Mouse (Mus musculus) limb, embryonic 11.5 days (tissue): Measurements from ENCODE around the gene Aldh1b1. TPM values are rescaled to one million over a fixed set of nuclear protein-coding genes. Genes with fewer than 3 reads are reported as not detected.
A peak's percentile ranks its signal among the peaks of the same experiment; 100 is the strongest.

Experiments
- ATAC-seq: fragments of 200-750 bp; cut with Nextera tagmentation; 2 replicates; pipeline ENCODE4 v1.8.0; 2017; ENCODE audit warnings: low read depth; ENCODE audit not compliant: insufficient number of reproducible peaks, low FRiP score, low TSS enrichment
- DNase-seq: peaks from one replicate; pipeline ENCODE4 v3.0.0-alpha.2; 2015; ENCODE audit warnings: low spot score
- H3K27ac ChIP-seq: fragments of 300-500 bp; sonication (generic); replicated peaks from 2 replicates; pipeline ENCODE4 v1.5.1; 2014; ENCODE audit warnings: low read depth, mild to moderate bottlenecking, low read length
- H3K27me3 ChIP-seq: fragments of 300-500 bp; sonication (generic); 2 replicates; pipeline ENCODE4 v1.6.1; 2014; ENCODE audit warnings: mild to moderate bottlenecking, low read length, mixed read lengths; ENCODE audit not compliant: control insufficient read depth, insufficient read depth
- H3K36me3 ChIP-seq: fragments of 300-500 bp; sonication (generic); 2 replicates; pipeline ENCODE4 v1.6.1; 2014; ENCODE audit warnings: mild to moderate bottlenecking, low read length, moderate library complexity, mixed read lengths; ENCODE audit not compliant: control insufficient read depth, insufficient read depth
- H3K4me1 ChIP-seq: fragments of 300-500 bp; sonication (generic); 2 replicates; pipeline ENCODE4 v1.6.1; 2014; ENCODE audit warnings: low read length, mixed read lengths; ENCODE audit not compliant: control insufficient read depth, insufficient read depth
- H3K4me2 ChIP-seq: fragments of 300-500 bp; sonication (generic); 2 replicates; pipeline ENCODE4 v1.6.1; 2014; ENCODE audit warnings: low read depth, mild to moderate bottlenecking, moderate library complexity; ENCODE audit not compliant: severe bottlenecking
- H3K4me3 ChIP-seq: fragments of 300-500 bp; sonication (generic); 2 replicates; pipeline ENCODE4 v1.5.1; 2014; ENCODE audit warnings: low read depth, low read length
- H3K9ac ChIP-seq: fragments of 300-500 bp; sonication (generic); 2 replicates; pipeline ENCODE4 v1.6.1; 2014; ENCODE audit warnings: mild to moderate bottlenecking, low read length
- H3K9me3 ChIP-seq: fragments of 300-500 bp; sonication (generic); 2 replicates; pipeline ENCODE4 v1.6.1; 2016; ENCODE audit warnings: low read length; ENCODE audit not compliant: control insufficient read depth
- WGBS: fragments of 180-500 bp; shearing (Covaris S2); extraction: QIAGEN DNeasy Blood & Tissue Kit; methylation state at CpG from one replicate; pipeline ENCODE4 v1.1.7; 2014; 5-methylcytosine and 5-hydroxymethylcytosine counted together
- polyA plus RNA-seq: library from polyadenylated mRNA; unstranded; fragments of >200 nt; fragmentation: Nextera tagmentation; extraction: Ambion mirVana; gene quantifications from 2 replicates; pipeline ENCODE4 v1.2.1, GENCODE M21; 2014

Aldh1b1 gene
- polyA plus RNA-seq, 1 experiment from 2014 or later, result 0.99 TPM

- H3K4me1 ChIP-seq, result peaks cover 30% of the 10 kb centered on the region
- no peak overlapping the region for H3K4me3 ChIP-seq
- H3K9ac ChIP-seq, result no peak overlapping the region
- ATAC-seq (no peak), DNase-seq (no peak)
- H3K27me3 ChIP-seq, result peaks cover 20% of the 10 kb centered on the region
- no peak overlapping the region for H3K4me2 ChIP-seq
- no peaks in the 10 kb centered on the region for H3K36me3 ChIP-seq
- 83% methylated on average over 4 of the region's 4 CpGs for WGBS
- no peak overlapping the region for H3K27ac ChIP-seq
- no peaks in the 10 kb centered on the region for H3K9me3 ChIP-seq
These were observed 36.2 kb upstream of the Aldh1b1 start for GRCm38 (mm10) chr4:45762600-45762999.

GRCm38 (mm10) chr4:45763288-45764140 lies 35.3 kb upstream of the Aldh1b1 start:
- Histone ChIP-seq H3K36me3 (no peaks in the 10 kb centered on the region), H3K27ac (no peak overlapping the region), H3K4me1 (peaks cover 24% of the 10 kb centered on the region), H3K27me3 (peaks cover 20% of the 10 kb centered on the region), H3K4me3 (peak overlapping the region; percentile 8; the same call in 1 of the 2 replicates), H3K9me3 (no peaks in the 10 kb centered on the region), H3K9ac (no peak overlapping the region; the same call in 1 of the 2 replicates), H3K4me2 (peak overlapping the region; percentile 35)
- ATAC-seq (no peak), DNase-seq (peak; percentile 60)
- WGBS, result 7% methylated on average over 18 of the region's 18 CpGs

- Histone ChIP-seq H3K4me2 (peak overlapping the region; percentile 35), H3K9me3 (no peaks in the 10 kb centered on the region), H3K9ac (no peak overlapping the region; the same call in 1 of the 2 replicates), H3K27ac (no peak overlapping the region), H3K36me3 (no peaks in the 10 kb centered on the region), H3K27me3 (peaks cover 20% of the 10 kb centered on the region), H3K4me1 (peaks cover 24% of the 10 kb centered on the region), H3K4me3 (peak overlapping the region; percentile 8; the same call in 1 of the 2 replicates)
- ATAC-seq, result no peak
- 7% methylated on average over 10 of the region's 10 CpGs for WGBS
- no peak for DNase-seq
These were observed 34.7 kb upstream of the Aldh1b1 start for GRCm38 (mm10) chr4:45764141-45764494.

DNA sequence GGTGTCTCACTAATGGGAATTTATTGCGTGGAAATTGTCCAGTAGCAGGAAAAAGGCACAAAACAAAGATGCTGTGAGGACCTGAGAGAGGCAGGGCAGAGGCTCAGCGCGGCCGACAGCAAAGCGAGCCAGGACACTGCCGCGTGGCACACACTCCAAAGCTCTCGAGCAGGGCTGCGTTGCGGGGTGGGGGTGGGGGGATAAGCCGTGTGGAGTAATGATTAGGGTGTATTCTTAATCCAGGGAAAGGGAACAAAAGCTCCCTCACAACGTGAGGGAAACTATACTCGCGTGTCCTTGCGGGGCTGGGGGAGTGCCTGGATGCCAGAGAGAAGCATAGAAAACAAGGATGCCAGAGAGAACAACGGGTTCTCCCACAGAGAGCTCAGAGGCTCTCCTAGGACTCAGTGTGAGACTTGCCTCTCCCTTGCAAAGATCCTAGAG lies 33.7 kb upstream of the Aldh1b1 start:
- H3K4me1 ChIP-seq, result peaks cover 24% of the 10 kb centered on the region
- H3K4me2 ChIP-seq, result peak overlapping the region; percentile 42
- H3K27ac ChIP-seq, result no peak overlapping the region
- peak overlapping the region; percentile 15; the same call in 1 of the 2 replicates for H3K4me3 ChIP-seq
- DNase-seq (no peak), ATAC-seq (no peak)
- peaks cover 20% of the 10 kb centered on the region for H3K27me3 ChIP-seq
- peak overlapping the region; percentile 40; the same call in 1 of the 2 replicates for H3K9ac ChIP-seq
- 2% methylated on average over 16 of the region's 16 CpGs for WGBS
- no peaks in the 10 kb centered on the region for H3K36me3 ChIP-seq
- no peaks in the 10 kb centered on the region for H3K9me3 ChIP-seq

DNA sequence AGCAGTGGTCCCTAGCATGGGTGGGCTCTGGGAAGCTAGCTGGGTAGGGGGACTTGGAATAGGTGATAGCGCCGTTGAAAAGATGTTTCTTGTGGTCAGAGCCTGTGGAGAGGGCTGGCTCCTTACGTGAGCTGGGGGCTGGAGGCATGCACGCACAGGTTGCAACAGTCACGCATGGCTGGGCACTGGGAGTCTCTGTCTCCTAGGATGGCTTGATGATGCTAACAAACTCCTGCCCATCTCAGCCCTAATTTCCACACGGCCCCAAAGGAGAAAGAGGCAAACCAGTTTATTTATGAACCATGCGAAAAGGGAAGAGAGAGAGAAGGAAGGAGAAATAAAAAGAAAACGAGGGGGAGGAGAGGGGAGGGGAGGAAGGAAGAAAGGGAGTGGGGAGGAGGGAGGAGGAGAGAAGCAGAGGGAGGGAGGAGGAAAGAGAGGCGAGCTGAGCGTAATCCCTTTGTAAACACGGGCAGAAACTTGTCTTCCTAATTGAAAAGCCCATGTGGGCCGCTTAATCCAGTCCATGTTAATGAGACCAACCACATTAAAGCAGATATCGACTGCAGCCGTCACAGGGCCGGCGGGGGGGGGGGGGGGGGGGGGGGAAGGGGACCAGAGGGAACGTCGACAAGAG lies 33.1 kb upstream of the Aldh1b1 start:
- Histone ChIP-seq H3K36me3 (no peaks in the 10 kb centered on the region), H3K4me2 (peak overlapping the region; percentile 42), H3K27ac (no peak overlapping the region), H3K4me1 (peaks cover 27% of the 10 kb centered on the region), H3K9ac (peak overlapping the region; percentile 40; the same call in 1 of the 2 replicates), H3K4me3 (peak overlapping the region; percentile 15; the same call in 1 of the 2 replicates), H3K9me3 (no peaks in the 10 kb centered on the region), H3K27me3 (peaks cover 20% of the 10 kb centered on the region)
- 1% methylated on average over 14 of the region's 18 CpGs for WGBS
- ATAC-seq (no peak), DNase-seq (peak; percentile 51)

DNA sequence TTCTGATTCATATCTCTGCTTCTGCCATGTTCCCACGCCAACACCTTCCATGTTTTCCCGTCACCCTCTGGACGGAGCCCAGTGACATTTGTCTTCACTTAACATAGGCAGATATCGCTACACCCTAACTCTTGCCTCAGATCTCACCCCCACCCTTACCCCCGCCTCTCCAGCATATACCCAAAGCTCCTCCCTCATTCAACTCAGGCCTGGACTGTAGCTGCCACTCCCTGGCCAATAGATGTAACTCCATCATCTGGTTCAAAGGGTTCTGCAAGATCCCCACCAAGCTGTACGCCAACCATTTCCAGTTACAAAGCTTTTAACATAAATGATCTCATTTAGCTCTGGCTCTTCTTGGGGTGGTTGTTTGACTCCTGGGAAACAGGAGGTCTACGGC lies 32.0 kb upstream of the Aldh1b1 start:
- H3K9me3 ChIP-seq, result no peaks in the 10 kb centered on the region
- H3K4me1 ChIP-seq, result peaks cover 27% of the 10 kb centered on the region
- no peaks in the 10 kb centered on the region for H3K36me3 ChIP-seq
- H3K9ac ChIP-seq, result no peak overlapping the region
- no peak overlapping the region for H3K27ac ChIP-seq
- H3K4me2 ChIP-seq, result no peak overlapping the region
- no peak for ATAC-seq
- no peak for DNase-seq
- no peak overlapping the region for H3K4me3 ChIP-seq
- WGBS, result 52% methylated on average over 7 of the region's 7 CpGs
- H3K27me3 ChIP-seq, result peaks cover 20% of the 10 kb centered on the region

DNA sequence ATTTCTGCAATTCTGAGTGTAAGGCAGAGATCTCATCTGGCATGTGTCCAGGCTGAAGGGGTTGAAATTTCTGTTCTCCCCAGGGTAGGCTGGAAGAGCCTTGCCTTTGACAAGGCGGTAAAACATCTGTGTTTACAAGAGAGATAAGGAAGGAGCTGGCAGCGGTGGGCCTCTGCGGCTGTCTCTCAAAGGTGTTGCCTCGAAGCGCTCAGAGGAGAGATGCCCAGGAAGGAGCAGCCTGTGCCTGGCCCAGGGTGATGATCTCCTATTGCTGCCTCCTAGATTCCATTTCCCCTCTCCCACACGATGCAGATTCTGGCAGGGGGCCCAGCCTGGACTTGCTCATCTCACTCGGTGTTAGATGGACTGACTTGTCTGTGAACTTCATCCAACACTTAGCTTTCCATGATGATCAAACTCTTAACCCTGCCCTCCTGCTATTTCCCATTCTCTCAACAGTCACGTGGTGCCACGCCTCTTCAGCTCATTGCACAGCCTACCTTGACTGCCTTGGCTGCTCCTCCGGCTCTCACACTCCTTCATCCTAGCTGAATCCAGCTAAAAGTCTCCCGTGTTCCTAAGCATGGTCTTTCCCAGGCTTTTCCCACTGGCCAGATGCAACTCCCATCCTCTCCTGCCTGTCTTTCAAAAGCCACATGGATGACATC lies 30.8 kb upstream of the Aldh1b1 start:
- H3K27ac ChIP-seq, result no peak overlapping the region
- no peak overlapping the region for H3K4me2 ChIP-seq
- 39% methylated on average over 11 of the region's 11 CpGs for WGBS
- H3K4me1 ChIP-seq, result peaks cover 26% of the 10 kb centered on the region
- H3K36me3 ChIP-seq, result no peaks in the 10 kb centered on the region
- DNase-seq, result no peak
- no peak overlapping the region for H3K9ac ChIP-seq
- H3K4me3 ChIP-seq, result no peak overlapping the region
- H3K27me3 ChIP-seq, result peaks cover 20% of the 10 kb centered on the region
- H3K9me3 ChIP-seq, result no peaks in the 10 kb centered on the region
- no peak for ATAC-seq

DNA sequence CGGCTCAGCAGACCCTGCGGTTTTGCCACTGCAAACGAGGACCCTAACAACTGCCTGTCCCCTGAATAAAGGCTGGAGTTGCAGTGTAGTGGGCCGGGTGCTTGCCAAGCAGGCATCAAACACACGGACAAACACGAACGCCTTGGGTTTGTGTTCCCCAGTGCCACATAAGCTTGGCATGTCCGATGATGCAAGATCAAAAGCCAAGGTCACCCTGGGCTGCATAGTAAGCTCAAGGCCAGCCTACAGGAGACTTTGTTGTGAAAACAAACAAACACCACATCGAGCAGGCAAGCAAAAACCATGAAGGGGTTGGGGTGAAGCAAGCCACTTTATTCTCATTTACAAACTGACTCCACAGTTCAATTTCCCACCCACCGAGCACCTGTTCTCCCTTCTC lies 29.7 kb upstream of the Aldh1b1 start:
- DNase-seq, result no peak
- WGBS, result 49% methylated on average over 10 of the region's 10 CpGs
- no peak for ATAC-seq
- Histone ChIP-seq H3K4me3 (no peak overlapping the region), H3K9me3 (no peaks in the 10 kb centered on the region), H3K27me3 (peaks cover 14% of the 10 kb centered on the region), H3K9ac (no peak overlapping the region), H3K36me3 (no peaks in the 10 kb centered on the region), H3K27ac (no peak overlapping the region), H3K4me2 (no peak overlapping the region), H3K4me1 (peaks cover 15% of the 10 kb centered on the region)
